Mouse (Mus musculus) small intestine, adult 2 months (tissue): ENCODE measurements around the gene Macrod1. TPM values are rescaled to one million over a fixed set of nuclear protein-coding genes. Genes with fewer than 3 reads are reported as not detected.
A peak's percentile ranks its signal among the peaks of the same experiment; 100 is the strongest.

ENCODE experiments used
- H3K27ac ChIP-seq: fragments of 200-500 bp; 2 replicates; pipeline ENCODE4 v1.5.1; 2012; ENCODE audit warnings: low read depth, low read length, control low read depth, inconsistent platforms; ENCODE audit not compliant: insufficient read depth
- H3K27me3 ChIP-seq: fragments of 200-500 bp; 2 replicates; pipeline ENCODE4 v1.6.1; 2012; ENCODE audit warnings: mild to moderate bottlenecking, moderate library complexity, low read length, inconsistent platforms; ENCODE audit not compliant: control insufficient read depth, insufficient read depth
- H3K36me3 ChIP-seq: fragments of 200-500 bp; 2 replicates; pipeline ENCODE4 v1.6.1; 2012; ENCODE audit warnings: mild to moderate bottlenecking, low read length, control low read depth, inconsistent platforms; ENCODE audit not compliant: control insufficient read depth, insufficient read depth
- H3K4me1 ChIP-seq: fragments of 200-500 bp; 2 replicates; pipeline ENCODE4 v1.6.1; 2012; ENCODE audit warnings: low read length, inconsistent platforms, mixed read lengths; ENCODE audit not compliant: control insufficient read depth, insufficient read depth, insufficient read length
- H3K4me3 ChIP-seq: fragments of 200-500 bp; 2 replicates; pipeline ENCODE4 v1.5.1; 2012; ENCODE audit warnings: low read depth, mild to moderate bottlenecking, control low read depth, inconsistent platforms, low read length, moderate library complexity
- CTCF ChIP-seq: fragments of 200-500 bp; IDR thresholded peaks from 2 replicates; pipeline ENCODE4 v1.5.1; 2012; ENCODE audit warnings: low read depth, mild to moderate bottlenecking, control low read depth, inconsistent platforms, low read length, moderate library complexity, mixed read lengths; ENCODE audit not compliant: insufficient replicate concordance, insufficient read length; ENCODE audit errors: extremely low read depth
- POLR2A ChIP-seq: fragments of 200-500 bp; IDR thresholded peaks from 2 replicates; pipeline ENCODE4 v1.6.1; 2012; ENCODE audit warnings: low read depth, mild to moderate bottlenecking, control low read depth, inconsistent platforms, low read length, moderate library complexity
- WGBS: fragments of 180-500 bp; shearing (Covaris S2); methylation state at CpG from one replicate; pipeline ENCODE4 v1.1.7; 2018; 5-methylcytosine and 5-hydroxymethylcytosine counted together
- polyA plus RNA-seq: library from polyadenylated mRNA; depleted of rRNA; stranded (reverse); fragments of >200 nt; gene quantifications from 2 replicates; pipeline ENCODE4 v1.2.3, GENCODE M21; 2012; rRNA removed

The Macrod1 gene
- polyA plus RNA-seq = 30.1 and 37.2 TPM in 2 replicates

DNA sequence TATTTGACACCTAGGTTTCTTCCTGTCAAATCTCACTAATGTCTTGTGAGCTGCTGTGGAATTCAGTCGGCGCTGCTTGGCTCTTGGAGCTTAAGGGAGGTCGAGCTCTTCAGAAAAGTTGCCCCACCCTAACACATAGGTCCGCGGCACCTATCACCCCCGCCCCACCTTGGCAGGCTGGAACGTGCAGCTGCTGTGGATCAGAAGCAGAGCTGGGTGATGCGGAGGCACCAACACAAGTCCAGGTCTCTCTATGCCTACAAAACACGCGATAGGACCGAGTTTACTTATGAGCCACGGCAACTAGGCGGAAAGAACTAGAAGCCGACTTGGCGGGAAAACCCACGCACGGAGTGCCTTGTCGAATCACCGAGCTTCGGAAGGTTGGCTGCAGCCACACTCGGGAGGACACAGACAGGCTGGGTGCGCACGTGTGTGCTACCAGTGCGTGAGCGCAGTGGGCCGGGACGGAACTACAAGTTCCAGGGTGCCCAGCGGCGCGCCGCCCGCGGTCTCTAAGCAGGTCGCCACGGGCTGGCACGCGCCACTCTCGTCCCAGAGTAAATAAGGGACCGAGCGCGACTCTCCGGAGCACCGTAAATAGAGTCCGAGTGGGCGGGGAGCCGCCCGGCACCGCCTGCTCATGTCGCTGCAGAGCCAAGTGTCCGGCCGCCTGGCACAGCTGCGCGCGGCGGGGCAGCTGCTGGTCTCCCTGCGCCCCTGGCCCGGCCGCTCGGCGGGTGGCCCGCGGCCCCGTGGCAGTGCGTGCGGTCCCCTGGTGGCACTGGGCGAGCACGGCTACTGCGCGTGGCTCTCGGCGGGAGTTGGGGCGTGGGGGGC is at the start of gene Macrod1:
Gene Macrod1, plus strand, starts transcription at position 563 of the 840 bp plus-strand sequence.
- Histone ChIP-seq H3K27ac (peak within 1 kb of the TSS; percentile 51), H3K4me1 (peaks cover 14% of the 10 kb centered on the region), H3K4me3 (peak within 1 kb of the TSS; percentile 79), H3K36me3 (no peaks in the 10 kb centered on the region), H3K27me3 (no peaks in the 10 kb centered on the region)
- TF ChIP-seq CTCF = no peak
- TF ChIP-seq POLR2A = no peak
- under 1% methylated on average over 72 of the region's 72 CpGs for WGBS

DNA sequence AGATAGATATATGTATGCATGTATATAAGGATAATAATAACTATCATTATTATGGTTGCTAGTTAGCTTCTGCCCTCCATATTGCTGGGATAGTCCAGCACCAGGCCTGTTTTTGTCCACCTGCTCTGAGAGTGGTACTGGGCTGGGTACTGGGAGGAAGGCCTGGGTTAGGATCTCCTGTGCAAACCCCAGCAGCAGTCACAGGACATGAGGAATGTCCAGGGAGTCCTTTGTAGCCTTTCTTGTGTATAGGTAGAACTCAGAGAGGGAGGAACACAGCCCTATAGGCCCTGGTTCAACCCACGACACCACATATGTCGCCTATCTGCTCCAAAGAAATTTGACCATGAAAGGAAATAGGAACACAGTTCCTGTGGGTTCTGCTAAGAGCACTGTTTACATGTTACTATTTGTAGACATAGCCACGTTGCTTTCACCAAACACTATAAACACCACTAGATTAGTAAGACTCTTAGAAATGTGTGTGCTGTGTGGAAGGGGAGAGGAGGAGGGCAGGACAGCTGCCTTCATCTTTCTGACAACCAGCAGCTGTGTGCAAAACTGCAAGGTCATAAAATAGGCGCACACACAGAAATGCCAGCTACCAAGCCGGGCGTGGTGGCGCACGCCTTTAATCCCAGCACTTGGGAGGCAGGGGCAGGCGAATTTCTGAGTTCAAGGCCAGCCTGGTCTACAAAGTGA is 49.6 kb upstream of the Macrod1 start:
- H3K36me3 ChIP-seq = no peaks in the 10 kb centered on the region
- H3K27me3 ChIP-seq = no peaks in the 10 kb centered on the region
- 59% methylated on average over 9 of the region's 9 CpGs for WGBS
- TF ChIP-seq CTCF (no peak), POLR2A (no peak)
- H3K27ac ChIP-seq = peak overlapping the region; percentile 67
- H3K4me3 ChIP-seq = no peak overlapping the region
- no peaks in the 10 kb centered on the region for H3K4me1 ChIP-seq

DNA sequence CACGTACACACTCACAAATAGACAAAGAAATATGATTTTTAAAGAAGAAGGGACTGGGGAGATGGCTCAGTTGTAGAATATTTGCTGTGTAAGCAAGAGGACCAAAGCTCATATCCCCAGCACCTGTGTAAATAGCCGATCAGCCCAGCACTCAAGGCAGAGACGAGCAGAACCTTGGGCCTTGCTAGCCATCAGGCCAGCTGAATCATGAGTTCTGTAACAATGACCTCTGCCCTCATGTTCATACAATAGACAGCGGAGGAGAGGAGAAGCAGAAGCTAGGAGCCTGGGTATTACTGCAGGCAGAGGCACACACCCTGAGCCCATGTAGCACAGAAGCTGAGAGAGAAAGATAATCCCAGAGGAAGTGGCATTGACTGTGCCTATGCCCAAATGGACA is 44.2 kb upstream of the Macrod1 start:
- Histone ChIP-seq H3K27me3 (no peaks in the 10 kb centered on the region), H3K27ac (peak overlapping the region; percentile 52), H3K4me1 (peaks cover 2% of the 10 kb centered on the region; the same call in 1 of the 2 replicates), H3K36me3 (no peaks in the 10 kb centered on the region), H3K4me3 (no peak overlapping the region)
- TF ChIP-seq POLR2A (no peak), CTCF (no peak)
- 34% methylated on average over 4 of the region's 4 CpGs for WGBS

DNA sequence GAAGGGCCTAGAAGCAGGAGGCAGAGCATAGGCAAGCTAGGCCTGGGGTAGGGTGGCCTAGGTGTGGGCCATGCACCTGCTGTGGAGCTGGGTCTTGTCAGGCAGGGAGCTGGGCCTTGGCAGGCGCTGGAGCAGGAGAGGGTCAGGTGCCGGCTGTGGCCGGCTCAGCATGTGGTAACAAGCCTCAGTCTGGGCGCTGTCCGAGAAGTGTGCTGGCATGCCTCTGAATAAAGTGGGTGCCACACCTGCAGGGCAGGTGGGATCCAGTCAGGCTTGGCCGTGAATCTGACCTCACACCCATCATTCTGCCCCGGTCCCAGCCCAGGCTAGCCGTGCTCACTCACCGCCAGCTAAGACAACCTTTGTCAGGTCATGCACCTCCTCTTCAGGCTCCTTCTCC is 42.6 kb upstream of the Macrod1 start:
- H3K36me3 ChIP-seq = no peaks in the 10 kb centered on the region
- no peaks in the 10 kb centered on the region for H3K27me3 ChIP-seq
- H3K27ac ChIP-seq = no peak overlapping the region
- WGBS = 94% methylated on average over 9 of the region's 9 CpGs
- no peak overlapping the region for H3K4me3 ChIP-seq
- peaks cover 2% of the 10 kb centered on the region; the same call in 1 of the 2 replicates for H3K4me1 ChIP-seq
- TF ChIP-seq POLR2A = no peak
- TF ChIP-seq CTCF = no peak

DNA sequence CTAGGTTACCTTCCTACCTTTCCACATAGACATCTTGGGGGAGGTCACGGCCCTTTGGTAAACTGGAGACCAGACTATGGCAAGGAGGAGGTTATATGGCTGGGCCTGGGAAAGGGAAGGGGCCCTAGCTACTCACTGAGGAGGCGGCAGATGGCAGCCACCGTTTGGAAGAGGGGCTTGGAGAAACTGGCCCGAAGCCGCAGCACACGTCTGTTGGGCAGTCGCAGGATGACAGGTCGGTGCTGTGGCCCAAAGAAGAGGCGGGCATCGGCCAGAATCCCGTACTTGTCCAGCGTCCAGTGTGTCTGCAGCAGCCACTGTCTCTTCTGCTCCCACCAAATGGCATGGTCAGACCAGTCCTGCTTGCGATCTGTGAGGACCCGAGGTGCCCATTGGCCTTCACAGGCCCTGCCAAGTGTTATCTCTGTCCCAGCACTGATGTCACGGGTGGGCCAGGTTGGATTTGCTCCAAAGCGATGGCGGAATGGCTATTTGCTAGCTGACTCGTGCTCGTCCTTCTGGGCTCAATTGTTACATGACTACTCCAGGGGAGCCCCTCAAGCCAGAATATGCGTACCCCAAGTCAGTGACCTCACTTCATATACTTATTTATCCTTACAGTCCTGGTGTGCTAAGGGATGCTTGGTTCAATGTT is 42.0 kb upstream of the Macrod1 start:
- Histone ChIP-seq H3K36me3 (no peaks in the 10 kb centered on the region), H3K27me3 (no peaks in the 10 kb centered on the region), H3K27ac (no peak overlapping the region), H3K4me3 (no peak overlapping the region), H3K4me1 (peaks cover 2% of the 10 kb centered on the region; the same call in 1 of the 2 replicates)
- 90% methylated on average over 20 of the region's 20 CpGs for WGBS
- TF ChIP-seq CTCF (no peak), POLR2A (no peak)

DNA sequence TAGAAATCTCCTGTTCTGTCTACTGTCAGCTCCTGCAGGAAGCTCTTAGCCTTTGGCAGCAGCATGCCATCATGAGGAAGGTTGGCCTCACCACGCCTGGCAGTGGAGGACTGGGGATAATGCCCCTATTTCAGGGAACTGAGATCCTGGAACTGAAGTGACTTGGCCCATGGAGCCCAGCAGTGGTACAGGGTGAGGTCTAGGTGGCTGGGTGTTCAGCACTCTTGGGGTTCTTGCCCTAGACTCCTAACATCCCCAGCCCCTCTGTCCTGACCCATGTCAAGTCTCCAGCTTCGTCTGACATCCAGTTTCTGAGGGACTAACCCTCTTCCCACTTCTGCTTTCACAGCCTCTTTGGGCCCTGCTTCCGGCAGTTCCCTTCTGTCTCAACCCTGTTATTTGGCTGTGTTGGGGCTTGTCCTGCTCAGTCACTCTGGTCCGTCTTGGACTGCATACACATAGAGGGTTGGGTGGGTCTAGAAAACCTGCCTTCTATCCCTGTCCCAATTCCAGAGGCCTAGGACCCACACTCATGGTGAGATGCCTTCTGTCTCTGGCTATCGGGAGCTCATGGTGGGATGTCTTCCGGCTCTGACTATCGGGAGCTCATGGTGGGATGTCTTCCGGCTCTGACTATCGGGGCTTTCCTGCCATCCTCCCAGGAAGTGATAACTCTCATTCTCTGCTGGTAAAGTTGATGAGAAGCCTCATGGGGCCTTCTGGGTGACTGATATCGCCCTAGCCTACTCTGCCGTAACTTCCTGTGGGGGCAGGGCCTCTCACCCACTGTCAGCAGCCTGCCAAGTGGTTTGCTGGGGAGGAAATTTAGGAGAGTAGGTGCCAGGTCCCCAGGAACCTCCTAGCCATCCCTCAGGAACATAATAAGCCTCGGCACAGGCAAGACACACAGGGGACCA is 38.8 kb upstream of the Macrod1 start:
- peak overlapping the region; percentile 82 for H3K27ac ChIP-seq
- 74% methylated on average over 12 of the region's 12 CpGs for WGBS
- peaks cover 25% of the 10 kb centered on the region for H3K36me3 ChIP-seq
- peak overlapping the region; percentile 44 for H3K4me3 ChIP-seq
- TF ChIP-seq POLR2A = no peak
- no peak for TF ChIP-seq CTCF
- H3K27me3 ChIP-seq = no peaks in the 10 kb centered on the region
- H3K4me1 ChIP-seq = no peaks in the 10 kb centered on the region
